Mouse (Mus musculus) spleen, adult 2 months (tissue): ENCODE data around the gene Ikbip. TPM values are rescaled to one million over a fixed set of nuclear protein-coding genes. Genes with fewer than 3 reads are reported as not detected.

Experiments
- DNase-seq, 2 experiments: peaks; one replicate each; pipeline versions ENCODE4 v3.0.0 to v3.0.0-alpha.2; 2012 to 2021; ENCODE audit warnings: low spot score in 2 of 2, low read depth in 1 of 2
- H3K27ac ChIP-seq: fragments of 200-500 bp; 2 replicates; pipeline ENCODE4 v1.5.1; 2012; ENCODE audit warnings: low read length, inconsistent platforms; ENCODE audit not compliant: insufficient read depth
- H3K27me3 ChIP-seq: fragments of 200-500 bp; 2 replicates; pipeline ENCODE4 v1.6.1; 2012; ENCODE audit warnings: mild to moderate bottlenecking, moderate library complexity, low read length, inconsistent platforms; ENCODE audit not compliant: control insufficient read depth, insufficient read depth
- H3K36me3 ChIP-seq: fragments of 200-500 bp; 2 replicates; pipeline ENCODE4 v1.6.1; 2012; ENCODE audit warnings: mild to moderate bottlenecking, low read length, inconsistent platforms; ENCODE audit not compliant: control insufficient read depth, insufficient read depth
- H3K4me1 ChIP-seq: fragments of 200-500 bp; 2 replicates; pipeline ENCODE4 v1.6.1; 2011; ENCODE audit warnings: inconsistent platforms; ENCODE audit not compliant: control insufficient read depth, insufficient read depth, insufficient read length
- H3K4me3 ChIP-seq: fragments of 200-500 bp; 2 replicates; pipeline ENCODE4 v1.5.1; 2011; ENCODE audit warnings: mild to moderate bottlenecking, inconsistent platforms; ENCODE audit not compliant: insufficient read depth, insufficient read length; ENCODE audit errors: extremely low read depth
- CTCF ChIP-seq: fragments of 200-500 bp; IDR thresholded peaks from 2 replicates; pipeline ENCODE4 v1.5.1; 2011; ENCODE audit warnings: mild to moderate bottlenecking, inconsistent platforms; ENCODE audit not compliant: insufficient read depth, insufficient read length, insufficient replicate concordance; ENCODE audit errors: extremely low read depth
- POLR2A ChIP-seq: fragments of 200-500 bp; IDR thresholded peaks from 2 replicates; pipeline ENCODE4 v1.6.1; 2011; ENCODE audit warnings: low read depth, low read length, inconsistent platforms
- WGBS: fragments of 180-500 bp; shearing (Covaris S2); methylation state at CpG from one replicate; pipeline ENCODE4 v1.1.7; 2018; 5-methylcytosine and 5-hydroxymethylcytosine counted together
- polyA plus RNA-seq: library from polyadenylated mRNA; depleted of rRNA; stranded (reverse); fragments of >200 nt; gene quantifications from 2 replicates; pipeline ENCODE4 v1.2.3, GENCODE M21; 2012

Gene Ikbip
- polyA plus RNA-seq, 1 experiment: 0.55 TPM

DNA sequence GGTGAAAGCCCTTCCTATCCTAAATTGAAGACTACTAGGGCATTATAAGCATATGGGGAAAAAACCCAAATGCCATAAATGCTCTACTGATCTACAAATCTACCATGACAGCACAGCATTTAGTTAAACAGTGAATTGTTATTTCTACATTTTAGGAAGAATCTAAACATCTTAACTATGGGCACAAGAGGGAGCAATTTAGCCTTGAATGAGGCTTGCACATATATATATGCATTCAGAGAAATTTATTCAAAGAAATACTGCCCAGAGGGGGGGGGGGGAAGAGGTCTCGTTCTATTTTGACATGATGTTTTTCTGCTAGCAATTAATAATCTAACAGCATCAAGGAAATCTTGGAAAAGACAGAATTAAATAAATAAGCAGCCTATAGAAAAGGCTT is 11.0 kb upstream of the Ikbip start:
- no peak overlapping the region for H3K27ac ChIP-seq
- no peak for DNase-seq

DNA sequence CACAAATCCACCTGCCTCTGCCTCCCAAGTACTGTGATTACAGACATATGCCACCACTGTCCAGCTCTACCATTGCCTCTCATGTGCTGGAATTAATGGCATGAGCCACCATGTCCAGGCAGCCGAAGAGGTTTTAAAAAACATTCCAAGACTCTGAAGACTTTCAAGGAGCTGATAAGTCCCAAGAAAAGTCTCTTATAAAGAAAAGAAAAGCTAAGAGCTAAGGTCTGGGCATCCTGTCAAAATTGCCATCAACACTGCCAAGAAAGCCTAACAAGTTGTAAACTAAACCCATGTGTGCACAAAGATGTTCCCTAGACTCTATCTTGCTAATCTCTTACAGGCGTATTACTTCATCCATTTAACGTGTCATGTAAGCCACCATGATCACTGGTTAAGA is 9.4 kb upstream of the Ikbip start:
- H3K36me3 ChIP-seq: peaks cover 20% of the 10 kb centered on the region
- H3K4me3 ChIP-seq: no peak overlapping the region
- H3K27ac ChIP-seq: no peak overlapping the region
- TF ChIP-seq POLR2A (no peak), CTCF (no peak)
- WGBS: 92% methylated on average over 3 of the region's 3 CpGs
- no peaks in the 10 kb centered on the region for H3K4me1 ChIP-seq
- no peaks in the 10 kb centered on the region for H3K27me3 ChIP-seq
- DNase-seq: no peak

More for the DNA sequence above, 11.0 kb upstream of the Ikbip start:
- WGBS: 30% methylated on average over 1 of the region's 1 CpGs
- H3K36me3 ChIP-seq: peaks cover 21% of the 10 kb centered on the region
- H3K4me3 ChIP-seq: no peak overlapping the region
- TF ChIP-seq CTCF (no peak), POLR2A (no peak)
- no peaks in the 10 kb centered on the region for H3K27me3 ChIP-seq
- no peaks in the 10 kb centered on the region for H3K4me1 ChIP-seq

DNA sequence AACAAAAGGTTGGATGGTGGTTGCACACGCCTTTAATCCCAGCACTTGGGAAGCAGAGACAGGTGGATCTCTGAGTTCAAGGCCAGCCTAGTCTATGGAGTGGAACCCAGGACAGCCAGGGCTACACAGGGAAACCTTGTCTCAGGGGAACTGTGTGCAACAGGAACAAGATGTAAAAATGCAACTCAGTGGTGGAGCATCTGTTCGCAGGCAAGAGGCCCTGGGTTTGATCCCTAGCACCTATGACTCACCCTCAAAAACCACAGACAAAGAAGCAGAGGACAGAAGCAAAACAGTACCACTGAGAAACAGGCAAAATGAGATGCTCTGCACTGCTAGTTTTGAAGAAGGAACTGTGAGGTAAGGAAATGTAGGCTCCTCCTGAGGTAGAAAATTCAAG is 6.1 kb upstream of the Ikbip start:
- no peak for DNase-seq
- Histone ChIP-seq H3K4me1 (no peaks in the 10 kb centered on the region), H3K27ac (no peak overlapping the region), H3K4me3 (no peak overlapping the region), H3K36me3 (peaks cover 20% of the 10 kb centered on the region), H3K27me3 (no peaks in the 10 kb centered on the region)
- no peak for TF ChIP-seq CTCF
- TF ChIP-seq POLR2A: no peak
- 51% methylated on average over 2 of the region's 2 CpGs for WGBS

DNA sequence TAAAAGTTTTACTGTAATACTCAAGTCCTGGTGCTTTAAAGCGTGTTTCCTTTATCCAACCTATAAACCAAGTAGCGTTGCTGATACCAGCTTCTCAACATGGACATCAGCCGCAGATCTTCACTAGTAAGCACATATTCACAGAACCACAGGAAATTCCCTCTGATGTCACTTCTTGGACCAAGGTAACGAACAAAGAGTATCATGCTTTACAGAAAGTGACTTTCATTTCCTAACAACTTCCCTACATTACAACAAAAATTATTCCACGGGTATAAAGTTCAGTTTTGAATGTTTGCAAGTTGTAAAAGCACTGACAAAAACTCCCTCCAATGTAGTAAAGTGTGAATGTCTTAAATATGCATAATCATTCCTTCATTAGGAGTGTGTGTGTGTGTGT is 2.2 kb upstream of the Ikbip start:
- H3K27ac ChIP-seq: no peak overlapping the region
- no peak overlapping the region for H3K4me3 ChIP-seq
- TF ChIP-seq CTCF: no peak
- TF ChIP-seq POLR2A: no peak
- H3K27me3 ChIP-seq: no peaks in the 10 kb centered on the region
- peaks cover 16% of the 10 kb centered on the region for H3K36me3 ChIP-seq
- no peak for DNase-seq
- WGBS: 46% methylated on average over 5 of the region's 5 CpGs
- H3K4me1 ChIP-seq: no peaks in the 10 kb centered on the region

DNA sequence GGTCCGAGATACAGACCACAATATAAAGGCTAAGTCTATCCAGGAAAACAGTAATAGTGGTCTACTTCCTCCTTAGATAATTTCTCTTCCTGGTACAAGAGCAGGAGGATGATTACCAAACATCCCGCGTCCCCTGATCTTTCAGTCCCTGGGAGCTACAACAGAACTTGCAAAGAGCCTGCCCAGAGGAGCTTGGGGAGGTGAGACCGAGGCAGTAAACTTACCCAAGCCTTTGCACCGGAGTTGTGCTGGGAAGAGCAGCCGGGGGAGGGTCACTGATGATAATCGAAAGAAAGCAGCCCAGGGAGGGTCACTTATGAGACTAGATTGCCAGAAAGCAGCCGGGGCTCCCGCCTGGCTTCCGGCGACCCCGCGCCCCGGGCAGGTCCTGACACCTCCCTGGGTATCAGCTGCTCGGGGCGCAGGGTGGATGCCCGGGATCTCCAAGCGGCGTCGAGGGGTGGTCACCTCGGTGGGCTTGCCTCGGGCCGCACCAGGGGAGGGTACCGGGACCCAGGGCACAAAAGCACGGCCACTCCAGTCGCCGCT is 707 bp upstream of the Ikbip start:
- Histone ChIP-seq H3K4me3 (peak overlapping the region; percentile 98), H3K27me3 (no peaks in the 10 kb centered on the region), H3K36me3 (peaks cover 3% of the 10 kb centered on the region), H3K27ac (peak overlapping the region; percentile 81), H3K4me1 (no peaks in the 10 kb centered on the region)
- WGBS: under 1% methylated on average over 27 of the region's 27 CpGs
- no peak for DNase-seq
- no peak for TF ChIP-seq CTCF

DNA sequence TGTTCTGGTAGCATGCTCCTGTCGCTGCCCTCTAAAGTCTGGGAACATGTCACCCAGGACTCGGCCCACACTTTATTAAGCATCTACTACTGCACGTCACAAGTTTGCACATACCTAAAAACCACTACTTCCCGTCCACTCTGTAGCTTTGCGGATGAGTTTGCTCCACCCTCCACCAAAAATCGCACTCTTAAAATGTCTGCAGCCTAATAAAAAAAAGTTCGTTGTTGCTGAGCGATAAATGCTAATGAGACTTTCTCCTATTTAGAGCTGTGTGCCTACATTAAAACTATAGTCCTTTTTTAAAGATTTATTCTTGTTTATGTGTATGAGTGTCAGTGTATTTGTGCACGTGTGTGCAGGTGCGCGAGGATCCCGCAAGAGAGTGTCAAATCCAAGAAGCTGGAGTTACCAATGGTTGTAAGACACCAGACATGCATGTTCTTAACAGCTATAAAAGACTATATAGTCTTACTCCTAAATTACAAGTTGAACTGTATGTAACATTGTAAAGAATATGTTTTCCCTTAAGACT is 720 bp downstream of the Ikbip start:
- no peaks in the 10 kb centered on the region for H3K4me1 ChIP-seq
- peak overlapping the region; percentile 72 for H3K4me3 ChIP-seq
- no peaks in the 10 kb centered on the region for H3K27me3 ChIP-seq
- 31% methylated on average over 12 of the region's 12 CpGs for WGBS
- TF ChIP-seq POLR2A (no peak), CTCF (no peak)
- no peak overlapping the region; the same call in 1 of the 2 replicates for H3K27ac ChIP-seq
- no peak for DNase-seq
- no peaks in the 10 kb centered on the region; the same call in 1 of the 2 replicates for H3K36me3 ChIP-seq

DNA sequence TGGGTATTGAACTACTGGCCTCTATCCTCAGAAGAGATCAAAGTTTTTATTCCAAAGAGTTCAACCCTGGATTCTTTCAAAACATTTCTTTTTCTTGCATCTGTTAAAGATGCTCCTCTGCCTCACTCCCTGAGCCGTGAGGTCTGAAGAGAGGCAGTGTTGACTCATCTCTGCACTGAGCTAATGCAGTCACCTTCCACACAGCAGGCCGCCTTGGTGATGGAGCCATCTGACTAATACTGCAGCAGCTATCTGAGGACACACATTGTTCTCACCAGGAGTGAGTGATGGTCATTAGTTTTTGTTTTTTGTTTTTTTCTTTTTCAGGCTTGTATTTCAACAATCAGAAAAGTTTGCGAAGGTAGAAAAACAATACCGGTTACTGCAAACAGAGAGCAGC is 10.1 kb downstream of the Ikbip start:
- Histone ChIP-seq H3K4me1 (no peaks in the 10 kb centered on the region), H3K36me3 (0 out of 2 replicates have a peak, but pooled peaks cover 3% of the 10 kb centered on the region), H3K27me3 (no peaks in the 10 kb centered on the region), H3K27ac (no peak overlapping the region), H3K4me3 (no peak overlapping the region)
- DNase-seq: no peak
- 94% methylated on average over 4 of the region's 4 CpGs for WGBS
- TF ChIP-seq CTCF (no peak), POLR2A (no peak)
